Mouse (Mus musculus): ENCODE measurements around the gene Gm8947. TPM values are rescaled to one million over a fixed set of nuclear protein-coding genes. Genes with fewer than 3 reads are reported as not detected.
"Not testable (repeated sequence)": the region's sequence is repeated elsewhere in the genome, so short reads cannot be mapped to it uniquely, and the experiment has no call there.

Gm8947 gene
- polyA plus RNA-seq, 1 experiment from 2014 or later: not detected

DNA sequence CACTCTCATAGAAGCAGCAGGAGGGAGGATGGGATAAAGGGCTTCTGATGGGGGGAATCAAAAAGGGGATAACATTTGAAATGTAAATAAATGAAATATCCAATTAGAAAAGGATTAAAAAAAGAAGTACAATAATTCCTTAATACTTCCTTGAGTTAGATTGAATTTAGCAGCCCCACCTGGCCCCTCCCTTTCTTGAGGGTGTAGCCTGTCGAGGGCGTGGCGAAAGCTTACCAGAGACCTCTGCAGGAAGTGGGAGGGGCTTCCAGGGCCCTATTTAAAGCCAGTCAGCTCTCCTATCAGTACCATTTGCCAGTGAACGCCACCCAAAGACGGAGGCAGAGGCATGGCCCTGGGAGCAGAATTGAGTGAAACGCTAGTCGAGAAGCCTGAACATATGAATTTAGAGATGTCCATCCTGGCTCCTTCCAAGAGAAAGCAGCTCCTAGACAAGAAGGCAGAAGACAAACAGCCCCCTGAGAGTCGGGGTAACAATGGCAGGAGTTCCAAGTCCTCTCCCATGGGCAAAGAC, 17.7 kb downstream of the Gm8947 start, which contains the start of gene Gm47996:
Gm47996 (plus strand) TSS at position 308 of the 532 bp plus-strand sequence.
- not testable (repeated sequence) for H3K4me2 ChIP-seq (ENCODE audit: low read depth, low read length); H3K4me3 ChIP-seq (ENCODE audit: low read depth, low read length); H3K36me3 ChIP-seq (ENCODE audit: control insufficient read depth, insufficient read depth, low read length); H3K9me3 ChIP-seq (ENCODE audit: control insufficient read depth, low read length); ATAC-seq (ENCODE audit: low read depth); H3K27ac ChIP-seq (replicated peaks; ENCODE audit: low read depth, low read length); DNase-seq (ENCODE audit: low spot score); H3K27me3 ChIP-seq (replicated peaks; ENCODE audit: control insufficient read depth, insufficient read depth, low read length); H3K9ac ChIP-seq (ENCODE audit: low read depth, low read length); H3K4me1 ChIP-seq (ENCODE audit: control insufficient read depth, insufficient read depth, low read length)
- WGBS: 94% methylated on average over 4 of the region's 8 CpGs

DNA sequence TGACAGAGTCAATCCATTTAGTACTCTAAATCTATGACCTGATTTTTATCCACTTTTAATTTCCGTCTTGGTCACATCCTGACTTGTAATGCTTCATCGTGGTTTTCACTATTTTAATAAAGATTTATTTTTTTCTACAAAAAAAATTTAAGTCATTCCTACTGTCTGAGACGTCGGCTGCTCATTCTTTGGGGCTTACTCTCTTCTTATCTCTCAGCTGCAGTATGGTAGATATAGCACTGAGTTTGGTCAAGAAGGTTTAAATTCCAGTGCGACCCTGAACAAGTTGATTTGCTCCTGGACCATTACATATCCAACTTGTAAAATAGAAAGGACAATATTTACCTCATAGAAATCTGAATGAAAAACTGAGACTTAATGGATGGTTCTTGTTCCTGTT, 19.5 kb downstream of the Gm8947 start:
- 92% methylated on average over 5 of the region's 5 CpGs for WGBS
- H3K4me2 ChIP-seq (ENCODE audit: low read depth, low read length); H3K9ac ChIP-seq (ENCODE audit: low read depth, low read length); DNase-seq (ENCODE audit: low spot score); H3K4me3 ChIP-seq (ENCODE audit: low read depth, low read length); ATAC-seq (ENCODE audit: low read depth); H3K4me1 ChIP-seq (ENCODE audit: control insufficient read depth, insufficient read depth, low read length); H3K27me3 ChIP-seq (replicated peaks; ENCODE audit: control insufficient read depth, insufficient read depth, low read length); H3K36me3 ChIP-seq (ENCODE audit: control insufficient read depth, insufficient read depth, low read length); H3K27ac ChIP-seq (replicated peaks; ENCODE audit: low read depth, low read length); H3K9me3 ChIP-seq (ENCODE audit: control insufficient read depth, low read length): not testable (repeated sequence)

DNA sequence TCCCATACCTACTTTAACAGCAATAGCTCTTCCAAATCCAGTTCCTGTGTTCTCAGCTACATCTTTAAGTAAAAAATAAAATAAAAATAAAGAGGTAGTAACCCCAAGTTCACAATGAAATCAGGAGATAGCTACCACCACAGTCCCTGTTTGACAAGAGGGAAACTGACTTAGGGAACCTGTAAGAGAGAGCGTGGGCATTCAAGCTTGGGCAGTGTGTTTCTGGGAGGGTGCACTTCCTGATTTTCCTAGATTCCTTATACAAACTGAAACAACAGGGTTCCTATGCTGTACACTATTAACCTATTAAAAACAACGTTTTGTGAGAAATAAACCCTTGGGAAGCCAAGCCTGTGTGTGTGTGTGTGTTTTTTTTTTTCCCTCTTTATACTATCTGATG, 22.7 kb downstream of the Gm8947 start:
- Histone ChIP-seq H3K36me3 (ENCODE audit: control insufficient read depth, insufficient read depth, low read length) (no peaks in the 10 kb centered on the region), H3K27me3 (replicated peaks; ENCODE audit: control insufficient read depth, insufficient read depth, low read length) (no peaks in the 10 kb centered on the region), H3K9me3 (ENCODE audit: control insufficient read depth, low read length) (no peaks in the 10 kb centered on the region), H3K4me1 (ENCODE audit: control insufficient read depth, insufficient read depth, low read length) (peaks cover 6% of the 10 kb centered on the region), H3K4me3 (ENCODE audit: low read depth, low read length) (no peak overlapping the region), H3K4me2 (ENCODE audit: low read depth, low read length) (no peak overlapping the region), H3K27ac (replicated peaks; ENCODE audit: low read depth, low read length) (no peak overlapping the region), H3K9ac (ENCODE audit: low read depth, low read length) (no peak overlapping the region)
- ATAC-seq (ENCODE audit: low read depth) (no peak), DNase-seq (ENCODE audit: low spot score) (no peak)
- 62% methylated on average over 2 of the region's 2 CpGs for WGBS

DNA sequence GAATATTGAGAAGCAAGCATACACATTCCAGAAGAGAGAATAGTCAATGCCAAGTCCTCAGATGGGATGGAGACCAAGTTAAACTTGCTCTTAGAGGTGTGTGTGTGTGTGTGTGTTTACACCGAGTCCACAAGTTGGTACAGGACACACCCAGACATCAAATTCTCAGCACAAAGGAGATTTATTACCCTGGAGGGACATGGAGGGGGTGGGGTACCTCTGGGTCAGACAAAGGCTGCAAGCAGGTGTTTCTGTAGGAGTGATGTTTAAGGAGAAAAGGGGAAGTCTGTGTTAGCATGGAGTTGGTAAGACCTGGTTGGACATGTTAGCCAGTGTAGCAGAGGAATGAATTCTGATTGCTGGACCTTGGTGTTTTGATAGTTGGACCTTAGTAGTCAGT, 23.8 kb downstream of the Gm8947 start:
- Histone ChIP-seq H3K9ac (ENCODE audit: low read depth, low read length) (no peak overlapping the region), H3K27me3 (replicated peaks; ENCODE audit: control insufficient read depth, insufficient read depth, low read length) (no peaks in the 10 kb centered on the region), H3K36me3 (ENCODE audit: control insufficient read depth, insufficient read depth, low read length) (no peaks in the 10 kb centered on the region), H3K4me1 (ENCODE audit: control insufficient read depth, insufficient read depth, low read length) (peaks cover 6% of the 10 kb centered on the region), H3K9me3 (ENCODE audit: control insufficient read depth, low read length) (no peaks in the 10 kb centered on the region), H3K4me2 (ENCODE audit: low read depth, low read length) (no peak overlapping the region), H3K4me3 (ENCODE audit: low read depth, low read length) (no peak overlapping the region), H3K27ac (replicated peaks; ENCODE audit: low read depth, low read length) (no peak overlapping the region)
- DNase-seq (ENCODE audit: low spot score) (no peak), ATAC-seq (ENCODE audit: low read depth) (no peak)
- 53% methylated on average over 1 of the region's 1 CpGs for WGBS

DNA sequence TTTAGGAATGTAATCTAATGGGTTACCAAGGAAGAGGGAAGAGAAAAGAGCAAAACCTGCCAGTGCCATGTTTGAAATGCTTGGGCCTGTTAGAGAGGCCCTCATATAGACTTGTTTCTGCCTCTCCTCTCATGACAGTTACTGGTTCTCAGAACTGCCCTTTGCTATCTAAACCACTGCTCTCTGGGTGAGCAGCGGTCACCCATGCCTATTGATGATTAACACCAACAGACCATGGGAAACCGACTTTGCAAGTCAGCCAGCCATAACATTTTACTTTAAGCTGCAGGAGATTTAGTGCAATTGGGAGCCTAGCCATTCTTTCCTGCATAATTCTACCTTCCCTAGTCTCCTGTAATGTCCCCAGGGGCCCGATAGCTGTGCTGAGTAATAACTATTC, 24.2 kb downstream of the Gm8947 start:
- Histone ChIP-seq H3K4me3 (ENCODE audit: low read depth, low read length) (no peak overlapping the region), H3K4me1 (ENCODE audit: control insufficient read depth, insufficient read depth, low read length) (peaks cover 6% of the 10 kb centered on the region), H3K36me3 (ENCODE audit: control insufficient read depth, insufficient read depth, low read length) (no peaks in the 10 kb centered on the region), H3K9ac (ENCODE audit: low read depth, low read length) (no peak overlapping the region), H3K4me2 (ENCODE audit: low read depth, low read length) (no peak overlapping the region), H3K9me3 (ENCODE audit: control insufficient read depth, low read length) (no peaks in the 10 kb centered on the region), H3K27ac (replicated peaks; ENCODE audit: low read depth, low read length) (no peak overlapping the region), H3K27me3 (replicated peaks; ENCODE audit: control insufficient read depth, insufficient read depth, low read length) (no peaks in the 10 kb centered on the region)
- no peak for DNase-seq (ENCODE audit: low spot score)
- no peak for ATAC-seq (ENCODE audit: low read depth)
- 66% methylated on average over 3 of the region's 3 CpGs for WGBS

DNA sequence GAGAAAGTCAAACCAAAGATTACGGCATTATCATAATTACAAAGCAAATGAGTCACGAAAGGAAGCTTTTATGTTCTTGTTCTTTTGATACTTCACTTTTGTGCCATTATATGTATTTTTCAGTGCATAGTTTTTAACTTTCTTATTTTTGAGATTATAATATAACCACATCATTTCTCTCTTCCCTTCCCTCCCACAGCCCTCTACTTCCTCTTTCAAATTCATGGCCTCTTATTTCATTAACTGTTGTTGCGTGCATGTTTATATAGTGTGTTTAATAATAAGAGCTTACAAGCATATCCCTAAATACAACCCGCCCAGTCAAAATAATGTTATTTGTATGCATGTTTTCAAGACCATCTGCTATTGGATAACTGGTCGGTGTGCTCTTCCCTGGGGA, 26.9 kb downstream of the Gm8947 start:
- H3K27ac ChIP-seq (replicated peaks; ENCODE audit: low read depth, low read length): no peak overlapping the region
- WGBS: 85% methylated on average over 5 of the region's 5 CpGs
- H3K4me2 ChIP-seq (ENCODE audit: low read depth, low read length): no peak overlapping the region
- H3K9ac ChIP-seq (ENCODE audit: low read depth, low read length): no peak overlapping the region
- no peak overlapping the region for H3K4me3 ChIP-seq (ENCODE audit: low read depth, low read length)
- ATAC-seq (ENCODE audit: low read depth) (no peak), DNase-seq (ENCODE audit: low spot score) (no peak)
- H3K9me3 ChIP-seq (ENCODE audit: control insufficient read depth, low read length): no peaks in the 10 kb centered on the region
- no peaks in the 10 kb centered on the region for H3K27me3 ChIP-seq (replicated peaks; ENCODE audit: control insufficient read depth, insufficient read depth, low read length)
- H3K36me3 ChIP-seq (ENCODE audit: control insufficient read depth, insufficient read depth, low read length): no peaks in the 10 kb centered on the region
- H3K4me1 ChIP-seq (ENCODE audit: control insufficient read depth, insufficient read depth, low read length): peaks cover 5% of the 10 kb centered on the region

DNA sequence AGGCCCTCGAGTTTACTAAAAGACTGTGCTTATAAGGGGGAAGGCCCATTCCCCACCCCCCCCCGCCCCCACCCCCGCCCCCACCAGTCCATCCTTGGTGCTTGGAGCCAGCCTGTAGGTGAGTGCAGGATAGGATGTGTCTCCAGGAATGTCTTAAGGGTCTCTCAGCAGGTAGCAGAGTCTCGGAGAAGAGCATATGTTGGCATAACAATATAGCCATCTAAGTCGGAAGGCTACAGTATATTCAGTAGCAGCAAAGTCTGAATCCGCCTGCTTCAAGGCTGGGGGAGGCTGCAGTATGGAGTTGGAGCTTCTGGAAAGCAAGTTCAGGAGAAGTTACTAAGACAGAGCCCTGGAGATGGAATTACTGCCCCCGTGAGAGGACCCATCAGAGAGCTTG, 27.9 kb downstream of the Gm8947 start:
- DNase-seq (ENCODE audit: low spot score) (no peak), ATAC-seq (ENCODE audit: low read depth) (no peak)
- H3K27ac ChIP-seq (replicated peaks; ENCODE audit: low read depth, low read length): no peak overlapping the region
- H3K4me1 ChIP-seq (ENCODE audit: control insufficient read depth, insufficient read depth, low read length): no peaks in the 10 kb centered on the region
- WGBS: 80% methylated on average over 7 of the region's 7 CpGs
- H3K4me2 ChIP-seq (ENCODE audit: low read depth, low read length): no peak overlapping the region
- H3K9ac ChIP-seq (ENCODE audit: low read depth, low read length): no peak overlapping the region
- H3K36me3 ChIP-seq (ENCODE audit: control insufficient read depth, insufficient read depth, low read length): no peaks in the 10 kb centered on the region
- no peak overlapping the region for H3K4me3 ChIP-seq (ENCODE audit: low read depth, low read length)
- no peaks in the 10 kb centered on the region for H3K27me3 ChIP-seq (replicated peaks; ENCODE audit: control insufficient read depth, insufficient read depth, low read length)
- H3K9me3 ChIP-seq (ENCODE audit: control insufficient read depth, low read length): no peaks in the 10 kb centered on the region

DNA sequence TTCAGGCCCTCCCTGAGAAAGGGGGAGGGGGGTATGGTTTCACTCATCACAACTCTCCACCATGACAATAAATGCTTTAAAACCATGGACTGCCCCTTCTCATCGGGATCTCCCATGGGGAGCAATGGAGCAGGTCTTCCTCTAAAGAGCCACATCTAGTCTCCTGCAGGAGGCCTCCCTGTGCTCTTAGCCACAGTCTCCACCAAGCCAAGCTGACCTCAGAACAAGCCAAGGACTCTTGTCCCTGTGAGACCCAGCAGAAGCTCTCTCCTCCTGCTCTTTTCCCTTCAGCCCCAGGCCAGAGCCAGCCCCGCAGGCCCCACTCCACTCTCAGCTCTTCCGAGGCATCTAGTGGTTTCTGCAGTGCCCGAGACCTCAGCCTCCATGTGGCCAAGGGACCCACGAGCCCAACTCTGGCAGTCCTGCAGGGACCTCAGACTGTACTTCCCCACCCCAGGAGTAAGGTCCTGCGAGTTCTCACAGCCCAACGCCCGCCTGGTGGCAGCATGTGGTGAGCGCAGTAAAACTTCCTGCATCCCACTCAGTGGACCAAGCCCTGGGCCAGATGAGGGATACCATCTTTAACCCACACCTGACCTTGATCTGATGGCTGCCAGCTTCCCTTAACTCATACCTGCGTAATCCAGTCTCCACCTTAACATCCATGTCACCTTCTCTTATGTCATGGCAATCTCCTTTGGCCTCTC, 30.5 kb downstream of the Gm8947 start:
- no peaks in the 10 kb centered on the region for H3K27me3 ChIP-seq (replicated peaks; ENCODE audit: control insufficient read depth, insufficient read depth, low read length)
- H3K27ac ChIP-seq (replicated peaks; ENCODE audit: low read depth, low read length): no peak overlapping the region
- no peaks in the 10 kb centered on the region for H3K9me3 ChIP-seq (ENCODE audit: control insufficient read depth, low read length)
- DNase-seq (ENCODE audit: low spot score) (no peak), ATAC-seq (ENCODE audit: low read depth) (no peak)
- H3K4me1 ChIP-seq (ENCODE audit: control insufficient read depth, insufficient read depth, low read length): no peaks in the 10 kb centered on the region
- H3K4me3 ChIP-seq (ENCODE audit: low read depth, low read length): no peak overlapping the region
- no peaks in the 10 kb centered on the region for H3K36me3 ChIP-seq (ENCODE audit: control insufficient read depth, insufficient read depth, low read length)
- WGBS: 85% methylated on average over 10 of the region's 10 CpGs
- no peak overlapping the region for H3K9ac ChIP-seq (ENCODE audit: low read depth, low read length)
- no peak overlapping the region for H3K4me2 ChIP-seq (ENCODE audit: low read depth, low read length)

DNA sequence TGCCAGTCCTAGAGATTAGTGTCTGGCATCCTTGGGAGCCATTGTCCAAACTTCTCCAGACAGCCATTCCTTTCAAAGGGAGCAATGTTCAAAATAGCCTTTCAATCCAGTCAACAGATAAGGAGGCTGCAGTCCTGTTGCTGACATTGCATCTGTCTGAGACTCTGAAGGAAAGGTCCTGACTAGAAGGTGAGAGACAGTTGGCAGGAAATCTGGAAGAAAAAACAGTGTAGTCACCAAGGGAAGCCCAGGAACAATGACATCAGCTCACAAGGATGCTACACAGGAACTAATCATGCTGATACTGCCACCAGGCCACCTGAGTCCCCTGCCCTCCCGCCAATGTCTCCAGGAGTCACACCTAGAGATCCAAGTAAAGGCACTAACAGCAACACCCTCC, 31.2 kb downstream of the Gm8947 start:
- 89% methylated on average over 1 of the region's 1 CpGs for WGBS
- no peak overlapping the region for H3K4me3 ChIP-seq (ENCODE audit: low read depth, low read length)

More for the DNA sequence above, 31.2 kb downstream of the Gm8947 start:
- Histone ChIP-seq H3K27me3 (replicated peaks; ENCODE audit: control insufficient read depth, insufficient read depth, low read length) (no peaks in the 10 kb centered on the region), H3K4me1 (ENCODE audit: control insufficient read depth, insufficient read depth, low read length) (no peaks in the 10 kb centered on the region), H3K9ac (ENCODE audit: low read depth, low read length) (no peak overlapping the region), H3K9me3 (ENCODE audit: control insufficient read depth, low read length) (no peaks in the 10 kb centered on the region), H3K27ac (replicated peaks; ENCODE audit: low read depth, low read length) (no peak overlapping the region), H3K36me3 (ENCODE audit: control insufficient read depth, insufficient read depth, low read length) (no peaks in the 10 kb centered on the region), H3K4me2 (ENCODE audit: low read depth, low read length) (no peak overlapping the region)
- ATAC-seq (ENCODE audit: low read depth) (no peak), DNase-seq (ENCODE audit: low spot score) (no peak)

Data from embryonic facial prominence, embryonic 14.5 days (tissue).